Mouse (Mus musculus) R1 (cell line): ENCODE results near the gene Midn.

Experiments
- DNase-seq: peaks from one replicate; pipeline ENCODE4 v3.0.0-alpha.2; 2018; ENCODE audit warnings: low read depth, low spot score

Midn gene

DNA sequence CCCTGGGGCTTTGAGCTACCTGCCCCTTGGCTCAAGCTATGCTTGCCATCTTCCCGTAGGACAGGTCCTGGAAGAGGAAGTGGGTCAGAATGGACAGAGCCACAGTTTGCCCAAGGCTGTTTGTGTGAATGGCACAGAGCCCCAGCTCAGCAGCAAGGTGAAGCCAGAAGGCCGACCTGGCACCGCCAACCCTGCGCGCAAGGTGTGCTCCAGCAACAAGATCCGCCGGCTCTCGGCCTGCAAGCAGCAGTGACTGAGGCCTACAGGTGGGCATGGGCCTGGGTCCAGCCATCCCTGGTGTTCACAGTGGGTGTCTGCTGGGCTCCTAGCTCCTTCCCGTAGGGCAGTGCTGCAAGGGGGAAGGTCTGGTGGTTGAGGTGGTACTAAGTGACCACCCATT is 18.2 kb upstream of the Midn start:
- DNase-seq: no peak

- peak; percentile 51 for DNase-seq
Measured at GRCm38 (mm10) chr10:80130403-80131031, 17.6 kb upstream of the Midn start.

DNA sequence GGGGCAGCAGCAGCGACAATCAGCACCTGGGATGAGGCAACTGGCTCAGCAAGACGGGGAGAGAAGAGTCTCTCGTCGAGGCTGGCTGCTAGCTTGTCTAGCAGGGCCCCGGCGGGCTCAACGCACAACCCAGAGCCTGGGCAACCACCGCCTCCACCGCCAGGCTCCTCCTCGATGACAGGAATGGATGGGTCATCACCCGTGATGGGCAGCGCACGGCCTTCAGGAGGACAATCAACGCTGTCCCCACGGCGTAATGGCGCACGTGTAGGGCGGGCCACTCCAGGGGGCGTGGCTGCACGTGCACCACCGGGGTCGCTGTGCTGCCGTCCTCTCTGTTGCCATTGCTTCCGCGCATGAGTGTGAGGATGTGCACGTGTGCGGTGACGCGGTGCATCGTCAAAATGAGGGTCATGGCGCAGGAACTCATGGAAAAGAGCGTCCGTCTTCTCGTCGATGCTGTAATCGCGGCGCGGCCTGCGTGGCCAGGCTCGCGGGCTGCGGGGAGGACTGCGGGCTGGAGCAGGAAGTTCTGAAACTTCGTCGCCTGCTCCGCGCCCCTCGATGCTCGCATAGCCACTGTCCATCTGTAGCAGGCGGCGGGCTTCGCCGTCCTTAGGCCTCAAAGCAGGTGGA is 16.6 kb upstream of the Midn start:
- peak; percentile 85 for DNase-seq

- peak; percentile 65 for DNase-seq
Measured at GRCm38 (mm10) chr10:80131952-80132350, 16.1 kb upstream of the Midn start.

GRCm38 (mm10) chr10:80133226-80133849 is 14.7 kb upstream of the Midn start:
- no peak for DNase-seq

- DNase-seq: no peak
Measured at GRCm38 (mm10) chr10:80134421-80134820, 13.7 kb upstream of the Midn start.

DNA sequence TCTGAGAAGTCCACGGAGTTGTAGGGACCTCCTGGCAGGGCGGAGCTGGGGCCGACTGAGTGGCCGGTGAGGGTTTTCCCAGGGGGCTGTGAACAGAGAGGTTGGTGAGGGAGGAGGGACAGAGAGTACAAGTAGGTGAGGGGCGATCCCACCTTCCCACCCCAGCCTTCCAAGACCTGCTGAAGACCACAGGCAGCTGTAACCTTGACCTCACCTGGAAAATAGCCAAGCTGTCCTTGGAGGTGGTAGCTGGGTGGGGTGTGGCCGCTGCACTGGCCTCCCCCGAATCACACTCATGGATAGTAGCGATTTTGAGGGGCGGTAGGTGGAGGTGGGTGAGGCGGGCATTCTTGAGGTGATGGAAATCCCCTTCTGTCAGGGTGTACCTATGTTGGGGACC is 12.9 kb upstream of the Midn start:
- no peak for DNase-seq

- DNase-seq: no peak
Measured at GRCm38 (mm10) chr10:80135641-80136040, 12.4 kb upstream of the Midn start.

GRCm38 (mm10) chr10:80136179-80136951 is 11.7 kb upstream of the Midn start:
- no peak for DNase-seq

DNA sequence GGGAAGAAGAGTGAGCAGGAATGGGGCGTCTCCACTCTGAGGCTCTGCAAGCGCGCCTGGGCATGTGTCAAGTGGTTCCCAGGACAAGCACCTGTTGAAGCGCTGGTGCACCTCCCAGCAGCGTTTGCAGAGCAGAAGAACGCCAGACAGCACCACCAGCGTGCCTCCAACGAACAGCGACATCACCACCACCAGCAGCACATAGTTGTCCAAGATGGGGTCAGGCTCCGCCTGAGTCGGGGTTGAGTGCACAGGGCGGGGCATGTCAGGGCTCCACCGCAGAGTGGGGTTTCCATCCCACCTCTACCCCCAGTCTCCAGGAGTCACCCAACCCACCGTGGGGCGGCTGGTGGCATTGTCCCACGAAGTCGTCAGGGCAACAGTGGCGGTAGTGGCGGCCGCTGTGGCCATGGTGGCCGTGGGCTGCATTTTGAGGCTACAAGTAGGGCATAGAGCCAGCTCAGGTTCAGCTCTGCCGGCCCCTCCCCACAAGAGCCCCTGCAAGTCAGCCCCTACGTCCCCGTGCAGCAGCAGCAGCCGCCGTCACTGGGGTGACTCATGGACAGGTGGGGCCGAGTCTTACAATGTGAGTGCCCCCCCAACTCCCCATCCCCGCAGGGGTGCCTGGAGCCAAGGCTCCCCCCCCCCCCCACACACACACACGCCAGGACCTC is 11.0 kb upstream of the Midn start:
- peak; percentile 51 for DNase-seq

GRCm38 (mm10) chr10:80137626-80138552 is 10.2 kb upstream of the Midn start:
- peak; percentile 50 for DNase-seq

GRCm38 (mm10) chr10:80138553-80139438 is 9.3 kb upstream of the Midn start, which contains the start of gene Atp5d:
TSS of gene Atp5d (plus strand) at chr10:80138632.
- DNase-seq: peak; percentile 85

DNA sequence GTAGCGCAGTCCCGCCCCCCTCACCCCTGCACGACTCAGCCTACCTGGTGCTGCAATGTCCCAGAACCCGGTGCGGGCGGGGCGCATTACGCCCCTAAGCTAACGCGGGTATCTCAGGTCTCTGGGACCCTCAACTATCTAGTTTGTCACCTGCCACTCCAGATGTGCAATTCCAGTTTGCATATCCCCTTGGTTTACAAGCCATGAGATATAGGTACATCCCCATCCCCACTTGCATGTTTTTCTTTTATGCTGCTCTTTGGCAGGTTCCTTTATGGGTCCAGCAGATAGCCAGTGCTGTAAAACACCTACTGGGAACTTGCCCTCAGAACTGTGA is 8.7 kb upstream of the Midn start:
- DNase-seq: peak; percentile 73

- no peak for DNase-seq
Measured at GRCm38 (mm10) chr10:80139975-80140665, 8.0 kb upstream of the Midn start.

GRCm38 (mm10) chr10:80140666-80141035 is 7.4 kb upstream of the Midn start, which contains the start of gene Cbarp:
TSS of gene Cbarp (minus strand) at chr10:80140835.
- DNase-seq: no peak

DNA sequence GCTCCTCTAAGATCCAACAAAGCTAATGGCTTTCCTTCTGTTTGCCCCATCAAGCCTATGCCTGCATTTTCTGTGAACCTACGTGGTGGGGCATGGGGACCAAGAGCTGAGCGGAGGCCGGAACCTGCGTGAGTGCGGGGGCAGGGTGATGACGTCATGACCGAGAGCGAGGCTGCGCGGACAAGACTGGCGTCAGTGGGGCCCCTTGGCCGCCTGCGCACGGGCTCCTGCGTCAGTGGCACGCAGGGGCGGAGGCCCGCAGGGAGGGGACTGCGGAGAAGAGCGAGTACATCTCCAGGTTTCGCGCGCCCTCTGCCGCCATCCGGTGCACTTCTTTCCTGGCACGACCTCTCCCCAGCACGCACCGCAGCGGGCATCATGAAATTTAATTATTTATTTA is 6.8 kb upstream of the Midn start:
- peak; percentile 95 for DNase-seq

DNA sequence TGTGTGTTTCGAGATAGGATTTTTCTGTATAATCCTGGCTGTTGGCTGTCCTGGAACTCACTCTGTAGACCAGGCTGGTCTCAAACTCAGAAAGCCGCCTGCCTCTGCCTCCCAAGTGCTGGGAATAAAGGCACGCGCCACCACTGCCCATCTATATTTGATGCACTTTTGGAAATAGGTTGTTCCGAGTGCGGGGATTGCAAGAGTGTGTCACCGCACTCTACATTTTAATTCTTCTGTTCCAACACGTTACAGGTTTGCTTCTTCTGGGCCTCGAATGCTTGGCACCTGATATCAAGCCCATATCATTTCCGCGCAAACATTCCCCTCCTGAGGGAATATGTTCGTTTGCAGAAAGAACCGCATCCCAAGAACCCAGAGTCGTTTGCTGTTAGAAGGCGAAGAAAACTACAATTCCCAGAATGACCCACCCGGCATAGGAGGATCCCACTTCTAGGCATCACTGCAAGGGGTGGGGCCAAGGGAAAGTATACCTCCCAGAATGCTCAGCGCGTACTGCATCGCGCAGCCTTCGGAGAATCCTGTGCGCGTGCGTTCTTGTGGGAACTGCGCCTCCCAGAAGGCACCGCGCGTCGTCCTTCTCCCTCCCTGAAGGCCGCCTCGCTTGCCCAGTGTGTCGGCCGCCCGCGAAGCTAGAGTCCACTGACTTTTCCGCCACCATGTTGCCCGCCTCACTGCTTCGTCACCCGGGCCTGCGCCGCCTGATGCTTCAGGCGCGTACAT is 6.1 kb upstream of the Midn start:
- peak; percentile 99 for DNase-seq

- peak; percentile 82 for DNase-seq
Measured at GRCm38 (mm10) chr10:80142530-80142925, 5.5 kb upstream of the Midn start.
